Mouse (Mus musculus) embryonic facial prominence, embryonic 12.5 days (tissue): ENCODE results near the gene Ky. TPM values are rescaled to one million over a fixed set of nuclear protein-coding genes. Genes with fewer than 3 reads are reported as not detected.

Experiments
- ATAC-seq: fragments of 200-750 bp; cut with Nextera tagmentation; 2 replicates; pipeline ENCODE4 v1.8.0; 2017; ENCODE audit not compliant: insufficient number of reproducible peaks, insufficient read depth, low FRiP score, low TSS enrichment
- H3K27ac ChIP-seq: fragments of 300-500 bp; sonication (generic); 2 replicates; pipeline ENCODE4 v1.5.1; 2016; ENCODE audit warnings: mild to moderate bottlenecking
- H3K27me3 ChIP-seq: fragments of 300-500 bp; sonication (generic); 2 replicates; pipeline ENCODE4 v1.6.1; 2016; ENCODE audit warnings: mild to moderate bottlenecking, moderate library complexity
- H3K36me3 ChIP-seq: fragments of 300-500 bp; sonication (generic); 2 replicates; pipeline ENCODE4 v1.6.1; 2016; ENCODE audit warnings: mild to moderate bottlenecking
- H3K4me1 ChIP-seq: fragments of 300-500 bp; sonication (generic); 2 replicates; pipeline ENCODE4 v1.6.1; 2016
- H3K4me2 ChIP-seq: fragments of 300-500 bp; sonication (generic); replicated peaks from 2 replicates; pipeline ENCODE4 v1.6.1; 2016; ENCODE audit warnings: mild to moderate bottlenecking, moderate library complexity
- H3K4me3 ChIP-seq: fragments of 300-500 bp; sonication (generic); 2 replicates; pipeline ENCODE4 v1.5.1; 2016; ENCODE audit warnings: mild to moderate bottlenecking
- H3K9ac ChIP-seq: fragments of 300-500 bp; sonication (generic); 2 replicates; pipeline ENCODE4 v1.6.1; 2016; ENCODE audit warnings: mild to moderate bottlenecking, moderate library complexity
- H3K9me3 ChIP-seq: fragments of 300-500 bp; sonication (generic); 2 replicates; pipeline ENCODE4 v1.6.1; 2016; ENCODE audit warnings: mild to moderate bottlenecking, moderate library complexity
- WGBS: fragments of 180-500 bp; shearing (Covaris S2); methylation state at CpG from one replicate; pipeline ENCODE4 v1.1.7; 2016; 5-methylcytosine and 5-hydroxymethylcytosine counted together
- polyA plus RNA-seq: library from polyadenylated mRNA; unstranded; fragments of >200 nt; fragmentation: Nextera tagmentation; extraction: Ambion mirVana; gene quantifications from 2 replicates; pipeline ENCODE4 v1.2.1, GENCODE M21; 2016

Gene Ky
- polyA plus RNA-seq, 1 experiment from 2014 or later, result 0.12 TPM

GRCm38 (mm10) chr9:102572888-102573287 is 67.3 kb downstream of the Ky start:
- Histone ChIP-seq H3K36me3 (no peaks in the 10 kb centered on the region), H3K4me1 (no peaks in the 10 kb centered on the region), H3K27ac (no peak overlapping the region), H3K4me3 (no peak overlapping the region), H3K4me2 (no peak overlapping the region), H3K9me3 (no peaks in the 10 kb centered on the region), H3K27me3 (no peaks in the 10 kb centered on the region), H3K9ac (no peak overlapping the region)
- no peak for ATAC-seq
- 75% methylated on average over 5 of the region's 5 CpGs for WGBS

- H3K4me3 ChIP-seq, result no peak overlapping the region
- no peaks in the 10 kb centered on the region for H3K4me1 ChIP-seq
- H3K9ac ChIP-seq, result no peak overlapping the region
- H3K27ac ChIP-seq, result no peak overlapping the region
- 63% methylated on average over 5 of the region's 5 CpGs for WGBS
- ATAC-seq, result no peak
- no peak overlapping the region for H3K4me2 ChIP-seq
- no peaks in the 10 kb centered on the region for H3K27me3 ChIP-seq
- H3K36me3 ChIP-seq, result no peaks in the 10 kb centered on the region
- H3K9me3 ChIP-seq, result no peaks in the 10 kb centered on the region
Observed at GRCm38 (mm10) chr9:102577480-102577879, 71.9 kb downstream of the Ky start.

DNA sequence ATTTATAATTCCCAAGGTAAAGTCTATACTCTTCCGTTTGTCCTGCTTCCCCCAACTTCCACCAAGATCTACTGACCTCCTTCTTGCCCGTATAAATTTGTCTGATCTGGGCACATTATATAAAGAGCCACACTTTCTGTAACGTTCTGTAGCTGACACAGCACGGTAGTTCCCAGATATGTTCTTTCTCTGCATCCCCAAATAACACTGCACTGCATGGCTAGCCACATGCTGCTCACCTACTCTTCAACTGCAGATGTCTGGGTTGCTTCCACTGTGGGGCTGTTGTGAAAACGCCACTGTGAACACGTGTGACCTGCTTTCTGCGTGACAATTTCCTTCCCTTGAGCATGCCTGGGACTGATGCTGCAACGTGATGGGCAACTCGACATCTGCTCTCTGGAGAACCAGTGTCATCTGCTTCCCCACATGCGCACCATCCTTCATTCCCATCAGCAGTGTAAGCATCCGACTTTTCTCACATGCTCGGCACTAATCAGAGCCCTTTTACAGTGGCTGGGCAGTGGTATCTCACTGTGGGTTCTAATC is 76.4 kb downstream of the Ky start:
- Histone ChIP-seq H3K9me3 (no peaks in the 10 kb centered on the region), H3K4me1 (no peaks in the 10 kb centered on the region), H3K4me3 (no peak overlapping the region), H3K27ac (no peak overlapping the region), H3K27me3 (no peaks in the 10 kb centered on the region), H3K36me3 (peaks cover 24% of the 10 kb centered on the region), H3K4me2 (no peak overlapping the region), H3K9ac (no peak overlapping the region)
- no peak for ATAC-seq
- WGBS, result 83% methylated on average over 12 of the region's 12 CpGs

DNA sequence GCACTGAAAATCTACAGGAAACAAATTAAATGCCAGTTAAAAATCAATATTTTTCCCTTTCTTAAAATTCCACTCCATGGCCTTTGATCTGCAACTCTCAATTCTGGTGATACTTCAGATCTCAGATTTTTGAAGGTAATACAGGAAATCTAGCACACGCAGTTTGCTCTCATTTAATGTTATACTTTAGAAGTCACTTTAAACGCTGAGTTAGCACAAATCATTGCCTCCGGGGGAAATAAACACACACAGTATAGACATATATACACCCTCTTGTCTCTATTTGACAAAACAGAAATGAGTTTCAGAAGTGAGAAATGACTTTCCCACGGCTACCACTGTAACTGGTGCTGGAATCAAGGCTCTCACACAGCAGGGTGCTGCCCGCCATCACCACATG is 81.8 kb downstream of the Ky start:
- WGBS, result 82% methylated on average over 5 of the region's 5 CpGs
- peaks cover 29% of the 10 kb centered on the region for H3K36me3 ChIP-seq
- no peaks in the 10 kb centered on the region for H3K27me3 ChIP-seq

GRCm38 (mm10) chr9:102594667-102595393 is 89.3 kb downstream of the Ky start:
- WGBS, result 58% methylated on average over 6 of the region's 6 CpGs
- no peaks in the 10 kb centered on the region for H3K9me3 ChIP-seq
- H3K36me3 ChIP-seq, result peaks cover 26% of the 10 kb centered on the region
- H3K4me3 ChIP-seq, result no peak overlapping the region
- no peak overlapping the region for H3K4me2 ChIP-seq
- peaks cover 6% of the 10 kb centered on the region; the same call in 1 of the 2 replicates for H3K4me1 ChIP-seq
- H3K27ac ChIP-seq, result no peak overlapping the region
- H3K27me3 ChIP-seq, result no peaks in the 10 kb centered on the region
- ATAC-seq, result no peak
- no peak overlapping the region for H3K9ac ChIP-seq

More for the DNA sequence above, 81.8 kb downstream of the Ky start:
- Histone ChIP-seq H3K4me3 (no peak overlapping the region), H3K9me3 (no peaks in the 10 kb centered on the region), H3K4me2 (no peak overlapping the region), H3K9ac (no peak overlapping the region), H3K27ac (no peak overlapping the region), H3K4me1 (no peaks in the 10 kb centered on the region)
- no peak for ATAC-seq

Other genes starting within 250 kb of the Ky start
- gene Ephb1, start 151.1 kb upstream of the Ky start, polyA plus RNA-seq, result 6.0 and 6.5 TPM in 2 replicates
- 184 and 185 TPM in 2 replicates for gene Anapc13, start 120.5 kb downstream of the Ky start, polyA plus RNA-seq
- 53.0 and 55.9 TPM in 2 replicates for gene Cep63, start 120.8 kb downstream of the Ky start, polyA plus RNA-seq
- 79.5 and 80.6 TPM in 2 replicates for gene Amotl2, start 210.9 kb downstream of the Ky start, polyA plus RNA-seq